Mouse (Mus musculus): ENCODE measurements around the gene Kcnd3.

GRCm38 (mm10) chr3:105567472-105567871 lies 115.3 kb downstream of the Kcnd3 start:
- TF ChIP-seq FLI1 (IDR thresholded peaks at IDR 0.05; ENCODE audit: low read length), result no peak
- no peak for TF ChIP-seq GATA1 (IDR thresholded peaks at IDR 0.05; ENCODE audit: borderline replicate concordance, low read length)

Data from megakaryocyte, embryonic 14.5 days (primary cell).